Mouse (Mus musculus): ENCODE results near the gene 1700047I17Rik2.
"Not testable (repeated sequence)": the region's sequence is repeated elsewhere in the genome, so short reads cannot be mapped to it uniquely, and the experiment has no call there.

- TF ChIP-seq CTCF (IDR thresholded peaks at IDR 0.05; ENCODE audit: borderline replicate concordance, extremely low read depth, insufficient read depth, insufficient read length); POLR2A (IDR thresholded peaks at IDR 0.05; ENCODE audit: borderline replicate concordance, extremely low read depth, insufficient read depth, insufficient read length, poor library complexity, severe bottlenecking): not testable (repeated sequence)
Measured at GRCm38 (mm10) chr12:55242243-55242642, 42.9 kb downstream of the 1700047I17Rik2 start.
